Mouse (Mus musculus) ovary, adult 10 weeks (tissue): ENCODE measurements around the gene Tspan4. TPM values are rescaled to one million over a fixed set of nuclear protein-coding genes. Genes with fewer than 3 reads are reported as not detected.

Experiments
- polyA plus RNA-seq: library from polyadenylated mRNA; stranded (reverse); fragments of 350-450 nt; fragmentation: Illumina TruSeq; extraction: RNeasy Lipid Tissue Mini Kit (QIAGEN cat#74804); gene quantifications from one replicate; pipeline ENCODE4 v1.2.3, GENCODE M21; 2014

The Tspan4 gene
- polyA plus RNA-seq, result 6.2 TPM

DNA sequence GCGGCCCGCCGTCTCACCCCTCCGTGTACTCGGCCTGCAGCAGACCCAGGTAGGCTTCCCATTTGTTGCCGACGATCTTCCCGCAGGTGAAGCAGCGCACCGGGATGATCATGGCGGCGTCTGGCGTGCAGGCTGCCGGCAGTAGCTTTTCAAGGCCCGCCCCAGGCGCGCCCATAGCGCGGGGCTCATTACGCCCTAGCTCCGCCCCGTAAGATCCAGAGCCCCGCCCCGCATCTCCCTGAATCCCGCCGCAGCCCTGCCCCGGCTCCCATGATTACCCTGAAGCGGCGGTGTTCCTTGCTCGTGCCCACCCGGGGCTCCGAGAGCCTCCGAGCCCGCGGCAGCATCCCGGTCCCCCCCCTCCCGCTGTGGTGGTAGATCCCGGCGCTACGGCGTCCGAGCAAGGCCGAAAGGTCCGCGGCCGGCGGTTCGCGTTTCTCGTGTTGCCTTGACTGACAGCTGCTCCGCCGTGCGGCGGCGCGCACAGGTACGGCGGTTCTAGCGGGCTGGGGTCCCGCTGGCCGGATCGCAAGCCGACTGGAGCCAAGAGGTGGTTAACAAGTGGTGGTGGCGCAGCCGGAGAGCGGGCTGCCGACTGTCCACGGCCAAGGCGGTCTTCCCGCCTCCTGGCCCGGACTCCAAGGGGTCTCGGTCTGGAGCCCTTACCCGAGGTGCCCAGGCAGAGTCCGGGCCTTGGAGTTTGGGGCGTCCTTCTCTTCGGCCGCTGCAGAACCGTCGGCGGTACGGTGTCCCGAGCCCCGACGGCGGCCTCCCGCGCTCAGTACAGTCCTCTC lies at the start of gene Tspan4, which contains the start of gene Polr2l:
Tspan4 (plus strand) TSS at position 230 of the 794 bp plus-strand sequence.
Polr2l (minus strand) TSS at position 122 of the 794 bp plus-strand sequence.

DNA sequence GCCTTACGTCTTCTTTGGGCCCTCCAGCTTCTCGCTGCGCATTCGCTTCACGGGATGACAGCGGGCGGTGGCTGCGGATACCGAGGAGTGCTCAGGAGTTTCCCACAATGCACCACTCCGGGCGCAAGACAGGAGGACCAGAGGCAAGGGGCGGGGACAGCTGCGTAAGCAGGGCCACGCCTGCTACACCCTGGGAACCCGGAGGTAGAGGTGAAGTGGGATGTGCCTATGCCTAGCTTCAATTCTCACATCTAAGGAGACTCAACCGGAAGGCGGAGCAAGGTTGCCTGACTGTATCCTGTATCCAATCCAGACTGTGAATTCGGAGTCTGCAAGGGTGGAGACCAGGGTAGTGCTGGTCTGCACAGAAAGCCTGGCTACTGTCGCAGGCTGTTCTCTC lies 45.7 kb upstream of the Tspan4 start, which contains the start of gene Cend1:
Cend1 (minus strand) TSS at position 182 of the 400 bp plus-strand sequence.

DNA sequence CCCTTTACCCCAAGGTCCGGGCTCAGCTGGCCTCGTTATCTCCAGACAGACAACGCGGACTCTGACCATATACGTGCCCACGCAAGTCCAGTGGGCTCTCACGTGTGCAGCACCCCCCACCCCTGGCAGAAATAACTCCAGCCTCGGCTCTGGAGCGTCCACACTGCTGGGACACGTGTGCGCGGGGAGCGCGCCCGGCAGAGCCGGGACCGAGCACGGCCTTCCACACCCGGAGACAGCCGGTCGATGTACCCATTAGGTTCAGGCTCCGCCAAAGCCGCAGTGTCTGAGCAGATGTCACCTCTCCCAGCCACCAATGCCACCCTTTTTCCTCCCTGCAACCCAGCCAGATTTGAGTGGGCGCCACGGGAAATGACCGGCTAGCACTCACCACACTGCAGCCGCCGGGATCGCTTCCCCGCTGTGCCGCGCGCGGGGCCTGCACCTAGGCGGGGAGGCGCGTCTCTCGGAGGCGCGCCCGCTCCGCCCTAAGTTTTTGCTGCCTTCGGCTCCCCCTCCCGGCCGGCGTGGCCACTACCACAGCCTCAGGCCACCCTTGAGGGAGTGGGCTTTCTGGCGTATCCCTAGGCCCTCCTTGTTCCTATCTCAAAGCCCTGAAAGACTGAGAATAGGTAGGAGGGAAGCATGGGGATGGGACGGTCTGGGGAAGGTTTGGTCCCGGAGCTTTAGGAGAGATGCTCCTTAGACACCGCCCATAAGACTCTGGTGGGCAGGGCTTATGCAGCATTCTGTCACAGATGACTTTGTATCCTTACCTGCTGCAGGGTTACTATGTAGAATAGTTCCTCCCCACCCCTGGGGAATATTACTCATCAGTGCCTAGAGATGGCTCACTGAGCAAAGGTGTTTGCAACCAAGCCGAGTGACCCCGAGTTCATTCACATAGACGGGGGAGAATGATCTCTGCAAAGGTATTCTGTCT lies 37.6 kb upstream of the Tspan4 start, which contains the start of gene Slc25a22:
Slc25a22 (minus strand) TSS at position 715 of the 943 bp plus-strand sequence.

DNA sequence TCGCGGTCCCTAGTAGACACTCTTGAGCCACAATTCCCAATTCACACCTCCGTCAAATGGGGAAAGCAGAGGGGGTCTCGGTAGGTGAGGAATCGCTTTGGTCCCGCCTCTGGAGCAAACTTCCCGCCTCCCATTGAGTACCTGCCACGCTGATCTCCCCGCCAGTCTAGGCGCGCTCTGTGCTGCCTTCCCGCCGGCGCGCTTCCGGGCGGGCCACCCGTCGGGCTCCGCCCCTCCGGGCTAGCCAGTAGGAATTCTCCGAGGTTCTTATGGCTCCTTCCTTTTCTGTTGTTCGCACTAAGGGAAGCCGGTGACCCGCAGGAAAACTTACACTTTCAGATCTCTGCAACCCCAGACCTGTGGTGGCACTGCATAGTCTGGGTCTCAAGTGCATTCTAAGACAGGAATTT lies 31.2 kb upstream of the Tspan4 start, which contains the start of gene Pidd1:
Pidd1 (minus strand) TSS at position 198 of the 410 bp plus-strand sequence.

DNA sequence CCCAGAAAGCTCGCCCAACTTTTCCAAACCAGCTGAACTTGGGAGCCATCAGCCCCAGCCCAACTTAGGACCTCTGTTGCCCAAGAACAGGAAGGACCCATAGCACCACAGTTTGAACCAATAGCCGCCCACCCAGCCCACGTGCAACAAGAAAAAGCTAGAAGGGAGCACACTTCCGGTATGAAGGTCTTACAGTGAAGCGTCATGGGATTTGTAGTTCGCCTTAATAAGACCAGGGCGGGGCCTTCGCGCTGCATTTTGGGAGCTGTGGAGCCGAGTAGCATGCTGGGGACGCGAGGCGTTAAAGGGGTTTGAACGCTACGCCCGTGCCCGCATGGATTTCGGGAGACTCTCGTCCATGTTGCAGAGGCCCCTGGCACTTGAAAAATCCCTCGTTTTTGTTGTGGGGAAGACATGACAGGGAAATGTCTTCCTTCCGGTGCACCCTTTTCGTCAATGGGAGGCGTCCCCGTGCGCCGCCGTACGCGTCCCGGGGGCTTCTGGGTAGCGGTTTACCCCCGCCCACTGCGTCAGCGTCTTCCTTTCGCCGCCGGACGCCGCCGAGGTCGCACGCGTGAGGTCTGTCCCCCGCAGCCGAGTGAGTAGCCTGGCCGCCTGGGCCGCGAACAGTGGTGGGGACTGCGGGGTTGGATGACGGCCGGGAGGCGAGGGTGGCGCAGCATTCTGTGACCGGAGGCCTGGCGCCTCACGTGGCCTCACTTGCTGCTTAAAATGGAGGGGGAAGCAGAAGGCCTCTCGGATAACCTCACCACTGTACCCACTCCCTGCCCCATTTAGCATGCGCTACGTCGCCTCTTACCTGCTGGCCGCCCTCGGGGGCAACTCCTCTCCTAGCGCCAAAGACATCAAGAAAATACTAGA lies 27.7 kb upstream of the Tspan4 start, which contains the start of gene Rplp2:
Rplp2 (plus strand) TSS at position 261 of the 882 bp plus-strand sequence.

DNA sequence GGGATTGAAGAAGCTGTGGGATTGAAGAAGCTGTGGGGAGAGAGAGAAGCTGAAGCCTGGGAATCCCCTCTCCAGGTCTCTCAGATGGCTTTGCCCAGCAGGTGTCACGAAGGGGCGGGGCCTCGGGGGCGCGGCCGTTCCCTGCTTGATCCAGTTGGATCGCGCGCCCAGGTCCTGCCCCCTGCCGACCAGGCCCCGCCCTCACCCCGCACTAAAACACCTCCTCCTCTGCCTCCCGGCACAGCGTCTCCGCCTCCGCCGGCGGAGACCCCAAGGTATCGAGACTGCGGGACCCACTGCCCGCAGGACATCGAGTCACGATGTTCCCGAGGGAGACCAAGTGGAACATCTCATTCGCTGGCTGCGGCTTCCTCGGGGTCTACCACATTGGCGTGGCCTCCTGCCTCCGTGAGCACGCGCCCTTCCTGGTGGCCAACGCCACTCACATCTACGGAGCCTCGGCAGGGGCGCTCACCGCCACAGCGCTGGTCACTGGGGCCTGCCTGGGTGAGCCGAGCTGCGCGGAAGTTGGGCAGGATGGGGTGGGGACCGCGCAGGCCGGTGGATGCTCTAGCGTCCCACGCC lies 20.0 kb upstream of the Tspan4 start, which contains the start of gene Pnpla2:
Pnpla2 (plus strand) TSS at position 232 of the 585 bp plus-strand sequence.

DNA sequence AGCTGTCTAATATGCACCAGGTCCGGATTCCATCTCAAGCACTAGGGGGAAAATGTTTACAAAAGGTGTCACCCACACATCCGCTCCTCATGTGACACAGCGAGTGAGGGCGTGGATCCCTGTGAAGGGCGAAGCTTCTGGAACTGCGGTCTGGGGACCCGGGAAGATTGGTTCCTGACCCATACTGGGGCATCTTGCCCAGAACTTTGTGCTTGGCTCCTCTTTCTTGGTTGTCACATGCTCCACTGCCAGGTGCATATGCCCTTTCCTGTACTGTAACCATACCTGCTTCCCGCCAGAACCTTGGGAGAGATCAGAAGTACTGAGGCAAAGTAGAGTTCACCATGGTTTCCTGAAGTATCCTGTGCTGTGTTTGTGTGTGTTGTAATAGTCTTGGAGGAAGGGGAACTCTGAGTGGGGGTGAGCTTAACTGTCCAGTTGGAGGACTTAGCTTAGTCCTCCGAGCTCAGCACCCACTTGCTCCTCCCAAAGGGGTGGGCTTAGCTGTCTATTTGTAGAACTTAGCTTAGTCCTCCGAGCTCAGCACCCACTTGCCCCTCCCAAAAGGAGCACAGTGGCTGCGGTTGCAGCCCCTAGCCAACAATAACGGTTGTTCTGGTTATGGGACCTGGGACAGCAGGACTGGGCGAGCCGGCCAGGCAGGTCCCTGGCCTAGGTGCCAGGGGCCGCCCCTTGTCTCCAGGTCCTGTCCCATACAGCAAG lies 14.5 kb upstream of the Tspan4 start, which contains the start of gene Cracr2b:
Cracr2b (plus strand) TSS at position 704 of the 723 bp plus-strand sequence.

DNA sequence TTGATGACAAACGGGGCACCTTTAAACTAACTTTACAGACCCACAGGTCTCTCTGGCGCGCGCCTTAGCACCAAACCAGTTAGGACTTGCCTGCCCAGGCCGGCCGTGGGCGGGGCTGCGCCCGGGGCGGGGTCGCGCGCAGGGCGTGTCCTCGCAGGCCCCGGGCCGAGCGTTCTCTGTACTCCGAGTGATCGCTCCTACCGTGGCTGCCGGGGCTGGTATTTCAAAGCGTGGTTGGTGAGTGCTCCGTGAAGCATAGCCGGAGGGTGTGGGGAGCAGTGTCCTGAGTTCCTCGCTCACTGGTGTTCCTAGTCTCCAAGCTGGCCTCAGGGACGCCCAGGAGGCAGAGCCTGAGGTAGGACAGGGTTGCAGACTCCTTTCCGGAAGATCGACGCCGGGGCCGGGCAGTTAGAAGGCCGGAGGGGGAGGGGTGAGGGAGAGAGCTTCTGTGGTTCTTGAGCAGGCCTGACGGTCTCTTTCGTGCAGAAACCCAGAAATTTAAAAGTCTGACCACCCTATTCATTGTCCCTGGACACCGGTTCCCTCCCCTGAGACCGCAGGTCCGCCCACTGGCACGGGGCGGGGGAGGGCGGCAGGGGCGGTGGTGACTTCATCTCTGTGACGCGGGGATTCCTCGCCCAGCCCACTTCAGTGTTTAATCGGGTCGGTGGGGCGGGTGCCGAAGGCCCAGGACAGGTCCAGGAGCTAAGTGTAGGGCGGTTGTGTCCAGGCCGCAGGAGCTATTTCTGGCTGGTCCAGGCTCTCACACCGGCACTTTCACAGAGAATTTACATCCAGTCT lies 7.6 kb upstream of the Tspan4 start, which contains the start of gene Cd151:
Cd151 (plus strand) TSS at position 163 of the 801 bp plus-strand sequence.

DNA sequence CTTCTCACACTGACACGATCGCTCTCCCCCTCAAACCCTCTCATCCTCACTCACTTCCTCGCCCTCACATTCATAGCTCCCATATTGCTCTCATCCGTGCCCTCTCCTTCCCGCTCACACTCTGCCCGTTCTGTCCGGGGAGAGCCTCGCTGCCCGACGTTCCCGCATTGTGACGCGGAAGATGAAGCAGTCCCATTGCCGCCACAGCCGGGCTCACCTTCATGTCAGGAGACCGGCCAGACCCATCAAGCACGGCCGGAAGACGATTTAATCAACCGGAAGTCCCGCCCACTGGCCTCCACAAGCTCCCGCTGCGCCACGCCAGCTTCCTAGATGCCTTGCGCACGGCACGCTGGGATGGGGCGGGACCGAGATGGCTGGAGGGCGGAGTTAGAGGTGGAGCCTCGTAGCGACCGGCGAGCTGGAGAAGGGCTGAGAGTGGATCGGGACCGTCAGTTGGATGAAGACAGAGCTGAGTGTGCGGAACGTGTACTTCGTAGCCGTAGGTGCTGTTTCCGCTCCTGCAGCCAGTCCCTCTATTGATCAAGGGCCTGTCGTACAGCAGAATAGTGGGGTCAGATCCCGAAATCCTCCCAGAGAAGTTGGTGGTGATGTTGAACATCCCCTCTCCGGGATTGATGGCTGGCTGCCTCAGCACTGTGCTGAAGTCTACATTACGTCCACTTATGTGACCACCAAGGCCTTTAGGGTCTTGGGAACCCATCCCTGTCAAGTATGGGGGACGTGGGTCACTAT lies 64.7 kb downstream of the Tspan4 start, which contains the start of gene Chid1:
Chid1 (minus strand) TSS at position 302 of the 756 bp plus-strand sequence.

Other genes with a start within 250 kb of the Tspan4 start
- 26.7 TPM for gene Phrf1, start 246.5 kb upstream of the Tspan4 start, polyA plus RNA-seq
- 7.9 TPM for gene Irf7, start 208.8 kb upstream of the Tspan4 start, polyA plus RNA-seq
- 1.1 TPM for gene Cdhr5, start 198.5 kb upstream of the Tspan4 start, polyA plus RNA-seq
- not detected for gene Sct, start 196.1 kb upstream of the Tspan4 start, polyA plus RNA-seq
- not detected for gene Drd4, start 183.2 kb upstream of the Tspan4 start, polyA plus RNA-seq
- gene Deaf1, start 147.6 kb upstream of the Tspan4 start, polyA plus RNA-seq, result 1.5 TPM
- 9.4 TPM for gene Tmem80, start 147.5 kb upstream of the Tspan4 start, polyA plus RNA-seq
- gene Eps8l2, start 136.4 kb upstream of the Tspan4 start, polyA plus RNA-seq, result not detected
- gene Taldo1, start 83.0 kb upstream of the Tspan4 start, polyA plus RNA-seq, result 7.8 TPM
- gene Gatd1, start 61.1 kb upstream of the Tspan4 start, polyA plus RNA-seq, result 15.2 TPM
- gene Cend1, start 45.7 kb upstream of the Tspan4 start, polyA plus RNA-seq, result not detected
- 0.46 TPM for gene Slc25a22, start 37.3 kb upstream of the Tspan4 start, polyA plus RNA-seq
- gene Pidd1, start 31.2 kb upstream of the Tspan4 start, polyA plus RNA-seq, result not detected
- gene Rplp2, start 27.9 kb upstream of the Tspan4 start, polyA plus RNA-seq, result 15.0 TPM
- 1.3 TPM for gene Pnpla2, start 20.0 kb upstream of the Tspan4 start, polyA plus RNA-seq
- not detected for gene Cracr2b, start 14.1 kb upstream of the Tspan4 start, polyA plus RNA-seq
- gene Cd151, start 7.8 kb upstream of the Tspan4 start, polyA plus RNA-seq, result 45.2 TPM
- 2.4 TPM for gene Polr2l, start 108 bp upstream of the Tspan4 start, polyA plus RNA-seq
- gene Chid1, start 64.6 kb downstream of the Tspan4 start, polyA plus RNA-seq, result 3.6 TPM
- gene Ap2a2, start 86.9 kb downstream of the Tspan4 start, polyA plus RNA-seq, result 72.3 TPM
- gene Muc6, start 180.1 kb downstream of the Tspan4 start, polyA plus RNA-seq, result not detected
- gene Muc2, start 215.1 kb downstream of the Tspan4 start, polyA plus RNA-seq, result not detected